ENCODE assay signal across 23 mouse cellular contexts in the genomic region with DNA sequence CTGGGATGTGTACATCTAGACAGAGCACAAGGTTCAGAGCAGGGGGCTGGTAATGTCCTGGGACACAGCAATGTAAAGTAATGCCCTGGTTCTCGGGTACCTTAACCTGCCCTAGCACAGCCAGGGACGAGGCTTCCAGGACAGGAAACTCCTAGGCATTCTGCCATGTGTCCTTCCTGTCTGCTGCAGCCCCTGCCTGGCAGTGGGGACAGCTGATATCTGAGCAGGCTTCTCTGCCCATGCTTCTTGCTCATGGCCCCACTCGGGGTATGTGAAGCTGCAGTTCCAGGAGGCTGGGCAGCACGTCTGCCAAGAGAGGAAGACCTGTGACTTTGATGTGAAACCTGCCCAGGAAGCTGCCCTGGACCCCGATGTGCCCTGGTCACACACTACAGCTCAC. TPM values are rescaled to one million over a fixed set of nuclear protein-coding genes. Genes with fewer than 3 reads are reported as not detected.
"Had no signal": no experiment of that assay in that cellular context is flagged by ENCODE, and none has a peak within 500 bp of the region (broad histone marks: within the 10 kb centered on the region; RNA-seq: fewer than 3 reads in every experiment).

No protein-coding gene starts in this region.

- H3K4me2 ChIP-seq: liver, embryonic 12.5 days; lung, embryonic 15.5 days; neural tube, embryonic 15.5 days had no signal

- ATAC-seq: liver, embryonic 12.5 days had no signal

- H3K27ac ChIP-seq: left cerebral cortex, adult 2 months; limb, embryonic 10.5 days; liver, embryonic 12.5 days; lung, embryonic 15.5 days; midbrain, embryonic 10.5 days; neural tube, embryonic 15.5 days had no signal

- DNase-seq: kidney, adult 8-10 months; kidney, postnatal 25 days; midbrain, embryonic 14.5 days; right cerebral cortex, adult 18-20 months; right cerebral cortex, postnatal 25 days; spleen, adult 18-20 months; thymus, adult 18-20 months; thymus, postnatal 14 days had no signal

- H3K4me3 ChIP-seq: left cerebral cortex, adult 2 months; limb, embryonic 10.5 days; liver, embryonic 12.5 days; lung, embryonic 15.5 days; midbrain, embryonic 10.5 days; myocyte; neural tube, embryonic 15.5 days had no signal

- H3K9ac ChIP-seq: liver, embryonic 12.5 days; lung, embryonic 15.5 days; neural tube, embryonic 15.5 days had no signal

- H3K9me3 ChIP-seq: limb, embryonic 10.5 days; liver, embryonic 12.5 days; lung, embryonic 15.5 days; midbrain, embryonic 10.5 days; neural tube, embryonic 15.5 days had no signal

RNA-seq across cellular contexts. Expression of a gene that starts 6.0 kb away (rescaled TPM):
- total RNA-seq: layer of hippocampus, postnatal 25 days; left cerebral cortex, adult 2 months; left cerebral cortex, postnatal 14 days; megakaryocyte progenitor cell, adult 5-6 weeks had no signal
- polyA plus RNA-seq: limb, embryonic 14.5 days; liver, embryonic 12.5 days; liver, embryonic 16.5 days; lung, embryonic 15.5 days; midbrain, embryonic 10.5 days; neural tube, embryonic 11.5 days; stomach, embryonic 14.5 days had no signal

RNA-seq across cellular contexts. Expression of a gene that starts 25.7 kb away (rescaled TPM):
- total RNA-seq: left cerebral cortex, postnatal 14 days; megakaryocyte progenitor cell, adult 5-6 weeks had no signal
- polyA plus RNA-seq: limb, embryonic 10.5 days; liver, embryonic 12.5 days; liver, embryonic 16.5 days; midbrain, embryonic 10.5 days; midbrain, embryonic 14.5 days; myocyte; neural tube, embryonic 11.5 days; neural tube, embryonic 15.5 days had no signal

RNA-seq across cellular contexts. Expression of a gene that starts 57.4 kb away (rescaled TPM):
- total RNA-seq: layer of hippocampus, postnatal 25 days; left cerebral cortex, adult 2 months; left cerebral cortex, postnatal 14 days; megakaryocyte progenitor cell, adult 5-6 weeks had no signal
- polyA plus RNA-seq: kidney, embryonic 16.5 days; liver, embryonic 12.5 days; liver, embryonic 16.5 days; lung, embryonic 15.5 days; neural tube, embryonic 11.5 days; neural tube, embryonic 15.5 days; stomach, embryonic 14.5 days had no signal
